Mouse (Mus musculus) bone marrow macrophage, adult 2 months (primary cell): ENCODE measurements at regions not wholly inside any gene's neighbourhood (a gene's known extent, or its start where the extent isn't known, plus 50 kb on each side); places are given as distances from the start of the nearest gene placed in this dataset.
A peak's percentile ranks its signal among the peaks of the same experiment; 100 is the strongest.
"Not testable (repeated sequence)": the region's sequence is repeated elsewhere in the genome, so short reads cannot be mapped to it uniquely, and the experiment has no call there.

ENCODE experiments used
- H3K27ac ChIP-seq: 2 replicates; pipeline ENCODE4 v1.5.1; 2012; ENCODE audit warnings: low read depth, low read length; ENCODE audit not compliant: insufficient read depth
- H3K4me1 ChIP-seq: 2 replicates; pipeline ENCODE4 v1.6.1; 2012; ENCODE audit warnings: low read length; ENCODE audit not compliant: control insufficient read depth, insufficient read depth
- H3K4me3 ChIP-seq: 2 replicates; pipeline ENCODE4 v1.5.1; 2012; ENCODE audit warnings: mild to moderate bottlenecking, low read length, moderate library complexity; ENCODE audit not compliant: insufficient read depth
- CTCF ChIP-seq: IDR thresholded peaks from 2 replicates; pipeline ENCODE4 v1.5.1; 2012; ENCODE audit warnings: low read depth, mild to moderate bottlenecking, low read length, moderate library complexity
- POLR2A ChIP-seq: IDR thresholded peaks from 2 replicates; pipeline ENCODE4 v1.6.1; 2012; ENCODE audit warnings: mild to moderate bottlenecking, low read depth, low read length, borderline replicate concordance

- not testable (repeated sequence) for H3K4me3 ChIP-seq, H3K27ac ChIP-seq, H3K4me1 ChIP-seq
These were observed 90.8 kb upstream of the Srd5a2 start for GRCm38 (mm10) chr17:74138517-74138916.

GRCm38 (mm10) chr17:74134976-74135375 lies 87.3 kb upstream of the Srd5a2 start:
- H3K27ac ChIP-seq, result no peak overlapping the region
- H3K4me3 ChIP-seq, result no peak overlapping the region
- TF ChIP-seq POLR2A, result no peak
- peak; percentile 84 for TF ChIP-seq CTCF
- H3K4me1 ChIP-seq, result no peaks in the 10 kb centered on the region

- H3K27ac ChIP-seq, result no peak overlapping the region
- no peaks in the 10 kb centered on the region for H3K4me1 ChIP-seq
- H3K4me3 ChIP-seq, result no peak overlapping the region
- TF ChIP-seq POLR2A (no peak), CTCF (no peak)
These were observed 83.8 kb upstream of the Srd5a2 start for GRCm38 (mm10) chr17:74131534-74131933.

GRCm38 (mm10) chr17:74122944-74123343 lies 75.2 kb upstream of the Srd5a2 start:
- Histone ChIP-seq H3K4me1 (peaks cover 12% of the 10 kb centered on the region), H3K4me3 (no peak overlapping the region), H3K27ac (no peak overlapping the region)
- no peak for TF ChIP-seq POLR2A

GRCm38 (mm10) chr17:74120969-74121368 lies 73.3 kb upstream of the Srd5a2 start:
- TF ChIP-seq POLR2A (no peak), CTCF (no peak)
- no peak overlapping the region for H3K27ac ChIP-seq
- no peak overlapping the region for H3K4me3 ChIP-seq
- H3K4me1 ChIP-seq, result peaks cover 12% of the 10 kb centered on the region
